Mouse (Mus musculus): ENCODE data around the gene Rbm20.

GRCm38 (mm10) chr19:53810584-53810983 is 133.5 kb downstream of the Rbm20 start:
- TF ChIP-seq CTCF (IDR thresholded peaks at IDR 0.05; ENCODE audit: low read depth) (no peak), EP300 (IDR thresholded peaks at IDR 0.05; ENCODE audit: low read depth) (no peak)
